Mouse (Mus musculus): ENCODE results near the gene Bid.

DNA sequence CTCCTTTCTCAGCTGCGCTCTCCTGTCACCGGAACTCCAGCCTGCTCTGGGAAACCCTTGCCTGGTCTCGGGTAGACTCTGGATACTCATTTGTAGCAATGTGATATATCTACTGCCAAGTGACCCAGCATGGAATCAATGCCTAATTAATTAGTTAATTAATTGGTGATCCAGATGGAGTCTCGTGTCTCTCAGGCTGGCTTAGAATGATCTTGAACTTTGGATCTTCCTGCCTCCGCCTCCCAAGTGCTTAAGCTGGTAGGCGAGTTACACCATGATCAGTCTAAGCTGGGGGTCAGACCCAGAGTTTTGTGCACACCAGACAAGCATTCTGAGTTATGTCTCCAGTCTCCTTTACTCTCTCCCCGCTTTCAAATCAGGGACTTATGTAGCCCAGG is 24.4 kb upstream of the Bid start:
- TF ChIP-seq CTCF (IDR thresholded peaks at IDR 0.05; ENCODE audit: borderline replicate concordance, extremely low read depth, insufficient read depth, insufficient read length) (no peak), POLR2A (IDR thresholded peaks at IDR 0.05; ENCODE audit: borderline replicate concordance, extremely low read depth, insufficient read depth, insufficient read length, poor library complexity, severe bottlenecking) (no peak)
